Mouse (Mus musculus) intestine, embryonic 16.5 days (tissue): ENCODE results near the gene Galntl5. TPM values are rescaled to one million over a fixed set of nuclear protein-coding genes. Genes with fewer than 3 reads are reported as not detected.
"Not testable (repeated sequence)": the region's sequence is repeated elsewhere in the genome, so short reads cannot be mapped to it uniquely, and the experiment has no call there.

Experiments used
- ATAC-seq: fragments of 200-750 bp; cut with Nextera tagmentation; 2 replicates; pipeline ENCODE4 v1.8.0; 2017; ENCODE audit warnings: moderate TSS enrichment, moderate library complexity
- H3K27ac ChIP-seq: fragments of 300-500 bp; sonication (generic); 2 replicates; pipeline ENCODE4 v1.5.1; 2014; ENCODE audit warnings: mild to moderate bottlenecking, low read length
- H3K27me3 ChIP-seq: fragments of 300-500 bp; sonication (generic); replicated peaks from 2 replicates; pipeline ENCODE4 v1.6.1; 2014; ENCODE audit warnings: low read length, control low read depth, mixed read lengths; ENCODE audit not compliant: control insufficient read depth, insufficient read depth
- H3K36me3 ChIP-seq: fragments of 300-500 bp; sonication (generic); 2 replicates; pipeline ENCODE4 v1.6.1; 2014; ENCODE audit warnings: low read length, control low read depth; ENCODE audit not compliant: control insufficient read depth, insufficient read depth
- H3K4me1 ChIP-seq: fragments of 300-500 bp; sonication (generic); 2 replicates; pipeline ENCODE4 v1.6.1; 2014; ENCODE audit warnings: low read length, control low read depth, mixed read lengths; ENCODE audit not compliant: control insufficient read depth, insufficient read depth
- H3K4me2 ChIP-seq: fragments of 300-500 bp; sonication (generic); 2 replicates; pipeline ENCODE4 v1.6.1; 2014; ENCODE audit warnings: low read depth, low read length, control low read depth
- H3K4me3 ChIP-seq: fragments of 300-500 bp; sonication (generic); 2 replicates; pipeline ENCODE4 v1.5.1; 2014; ENCODE audit warnings: mild to moderate bottlenecking, low read length
- H3K9ac ChIP-seq: fragments of 300-500 bp; sonication (generic); 2 replicates; pipeline ENCODE4 v1.6.1; 2014; ENCODE audit warnings: low read depth, low read length
- H3K9me3 ChIP-seq: fragments of 300-500 bp; sonication (generic); 2 replicates; pipeline ENCODE4 v1.6.1; 2016; ENCODE audit warnings: low read length, control low read depth; ENCODE audit not compliant: control insufficient read depth
- WGBS: fragments of 180-500 bp; shearing (Covaris S2); extraction: QIAGEN DNeasy Blood & Tissue Kit; methylation state at CpG from one replicate; pipeline ENCODE4 v1.1.7; 2014; 5-methylcytosine and 5-hydroxymethylcytosine counted together
- polyA plus RNA-seq: library from polyadenylated mRNA; unstranded; fragments of >200 nt; fragmentation: Nextera tagmentation; extraction: Ambion mirVana; gene quantifications from 2 replicates; pipeline ENCODE4 v1.2.1, GENCODE M21; 2015

The Galntl5 gene
- polyA plus RNA-seq, 1 experiment from 2014 or later = not detected

DNA sequence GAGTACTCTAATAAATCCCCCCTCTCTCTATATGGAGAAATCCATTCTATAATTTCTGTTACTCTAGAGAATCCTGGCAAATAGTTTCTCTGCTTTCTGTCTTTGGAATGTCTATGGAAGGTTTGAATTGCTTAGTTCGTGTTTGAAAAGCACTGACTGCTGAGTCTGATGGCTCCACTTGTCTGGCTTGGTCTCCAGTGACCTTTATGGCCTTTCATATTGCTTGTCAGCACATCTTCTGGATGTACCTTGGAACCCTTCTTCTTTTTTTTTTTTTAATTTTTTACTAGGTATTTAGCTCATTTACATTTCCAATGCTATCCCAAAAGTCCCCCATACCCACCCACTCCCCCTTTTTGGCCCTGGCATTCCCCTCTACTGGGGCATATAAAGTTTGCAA, 43.1 kb downstream of the Galntl5 start:
- not testable (repeated sequence) for H3K27me3 ChIP-seq, H3K27ac ChIP-seq, ATAC-seq, H3K4me3 ChIP-seq, H3K9ac ChIP-seq, H3K4me1 ChIP-seq, H3K9me3 ChIP-seq, H3K36me3 ChIP-seq
- WGBS = 85% methylated on average over 1 of the region's 1 CpGs
- peak overlapping the region; percentile 61; the same call in 1 of the 2 replicates for H3K4me2 ChIP-seq

DNA sequence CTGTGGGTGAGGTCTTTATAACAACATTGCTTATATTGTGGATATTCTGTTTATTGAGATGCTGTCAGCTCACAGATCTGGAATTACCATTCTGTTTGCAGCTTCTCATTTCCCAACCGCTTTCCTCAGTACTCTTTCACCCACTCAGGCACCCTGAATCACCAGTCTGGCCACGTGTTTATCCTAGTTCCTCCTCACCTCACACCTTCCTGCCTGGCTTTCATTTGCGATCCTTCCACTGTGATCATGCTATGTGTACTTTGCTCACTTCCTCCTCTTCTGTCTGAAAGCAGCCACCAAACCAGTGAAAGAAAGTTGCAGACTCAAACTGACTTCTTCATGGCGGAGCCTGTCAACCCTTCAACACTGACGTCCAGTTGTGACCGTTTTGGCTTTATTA, 61.8 kb downstream of the Galntl5 start:
- no peak overlapping the region for H3K27ac ChIP-seq
- peak; percentile 60; the same call in 1 of the 2 replicates for ATAC-seq
- no peaks in the 10 kb centered on the region for H3K9me3 ChIP-seq
- H3K4me3 ChIP-seq = no peak overlapping the region
- no peak overlapping the region for H3K9ac ChIP-seq
- H3K4me1 ChIP-seq = no peaks in the 10 kb centered on the region
- H3K36me3 ChIP-seq = no peaks in the 10 kb centered on the region
- WGBS = 83% methylated on average over 6 of the region's 6 CpGs
- H3K27me3 ChIP-seq = no peaks in the 10 kb centered on the region
- H3K4me2 ChIP-seq = no peak overlapping the region

DNA sequence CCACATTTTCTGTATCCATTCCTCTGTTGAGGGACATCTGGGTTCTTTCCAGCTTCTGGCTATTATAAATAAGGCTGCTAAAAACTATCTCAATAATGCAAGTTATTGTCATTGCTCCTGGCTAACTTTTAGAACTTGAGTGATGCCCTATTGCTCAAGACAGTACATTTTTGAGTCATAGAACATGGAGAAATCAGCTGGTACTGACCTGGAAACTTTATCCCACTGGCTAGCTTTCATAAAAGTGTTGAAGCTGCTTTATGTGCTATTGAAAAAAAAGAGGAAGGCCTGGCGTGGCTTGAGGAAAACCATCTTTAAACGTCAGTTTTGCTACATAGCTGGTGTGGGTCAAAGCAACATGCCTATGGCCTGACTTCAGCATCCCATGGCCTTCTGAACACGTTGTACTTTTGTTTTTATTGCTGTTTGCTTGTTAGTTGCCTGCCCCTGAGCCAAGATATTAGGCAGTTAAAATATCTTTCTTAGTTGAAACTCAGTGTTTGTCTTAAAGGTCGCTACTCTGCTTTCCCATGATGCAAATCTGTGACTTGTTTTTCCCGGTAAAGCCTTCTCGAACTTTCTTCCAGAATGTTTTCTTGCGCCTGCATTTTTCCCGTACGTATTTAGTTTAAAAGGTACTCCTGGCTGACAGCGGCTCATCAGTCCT, 64.7 kb downstream of the Galntl5 start:
- no peaks in the 10 kb centered on the region for H3K9me3 ChIP-seq
- H3K4me1 ChIP-seq = no peaks in the 10 kb centered on the region
- H3K4me3 ChIP-seq = no peak overlapping the region
- no peak overlapping the region for H3K4me2 ChIP-seq
- no peaks in the 10 kb centered on the region for H3K27me3 ChIP-seq
- 84% methylated on average over 10 of the region's 10 CpGs for WGBS
- no peaks in the 10 kb centered on the region for H3K36me3 ChIP-seq
- no peak for ATAC-seq
- H3K9ac ChIP-seq = no peak overlapping the region
- no peak overlapping the region for H3K27ac ChIP-seq

DNA sequence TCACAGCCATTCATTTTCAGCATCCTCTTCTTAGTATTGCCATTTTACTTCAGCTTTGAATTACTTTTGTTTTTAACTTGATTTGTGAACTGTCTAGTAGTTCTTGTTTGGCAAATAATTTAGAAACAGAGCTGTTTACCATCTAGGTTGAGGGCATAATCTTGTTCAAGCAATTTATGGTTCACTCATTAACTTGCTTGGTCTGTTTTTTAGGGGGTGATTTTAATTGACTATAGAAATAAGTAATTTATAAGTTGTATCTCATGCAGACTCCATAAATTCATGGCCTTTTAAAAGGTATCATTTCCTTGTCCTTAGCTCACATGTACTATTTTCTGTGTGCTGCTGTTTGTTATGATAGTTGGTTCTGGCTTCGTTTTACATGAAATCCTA, 65.2 kb downstream of the Galntl5 start:
- H3K27ac ChIP-seq = no peak overlapping the region
- WGBS = 86% methylated on average over 1 of the region's 1 CpGs
- no peaks in the 10 kb centered on the region for H3K36me3 ChIP-seq

DNA sequence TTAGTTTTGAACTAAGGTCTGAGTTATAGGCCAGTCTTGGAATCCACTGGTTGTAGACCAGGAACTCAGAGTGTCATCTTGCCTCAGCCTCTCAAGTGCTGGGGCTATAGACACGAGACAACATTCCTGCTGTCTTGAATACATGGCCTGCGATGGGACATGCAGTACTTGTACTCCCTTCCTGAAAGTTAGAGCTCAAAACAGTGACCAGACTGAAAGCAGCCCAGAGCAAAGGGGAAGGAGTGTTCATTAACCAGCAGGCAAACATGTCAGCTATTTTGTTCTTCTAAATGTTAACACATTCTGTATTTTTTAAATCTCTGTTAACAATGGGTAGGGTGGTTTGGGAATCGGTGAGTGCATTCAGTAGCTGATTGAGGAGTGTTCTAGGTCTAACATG, 65.8 kb downstream of the Galntl5 start:
- Histone ChIP-seq H3K27ac (no peak overlapping the region), H3K27me3 (no peaks in the 10 kb centered on the region)
- WGBS = 65% methylated on average over 3 of the region's 3 CpGs

More for the DNA sequence above, 65.2 kb downstream of the Galntl5 start:
- Histone ChIP-seq H3K4me3 (no peak overlapping the region), H3K27me3 (no peaks in the 10 kb centered on the region), H3K9me3 (no peaks in the 10 kb centered on the region), H3K4me1 (no peaks in the 10 kb centered on the region), H3K9ac (no peak overlapping the region), H3K4me2 (no peak overlapping the region)
- ATAC-seq = no peak

DNA sequence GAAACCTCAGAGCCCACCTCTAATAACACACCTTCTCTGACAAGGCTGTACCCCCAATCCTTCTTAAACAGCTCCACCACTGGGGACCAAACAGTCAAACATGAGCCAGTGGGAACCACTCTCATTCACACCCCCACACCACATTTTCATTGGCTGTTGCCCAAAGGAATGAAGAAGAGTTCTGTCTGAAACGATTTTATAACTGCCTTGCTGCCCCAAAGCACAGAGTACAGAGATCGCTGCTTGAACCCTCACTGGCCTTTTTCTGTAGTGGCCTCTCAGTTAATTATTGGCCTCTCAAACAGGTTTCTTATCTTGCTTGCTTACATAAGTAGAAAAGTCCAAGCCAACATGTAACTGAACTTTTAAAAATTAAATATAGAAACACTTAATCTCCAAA, 71.2 kb downstream of the Galntl5 start:
- Histone ChIP-seq H3K36me3 (peaks cover 12% of the 10 kb centered on the region; the same call in 1 of the 2 replicates), H3K4me3 (no peak overlapping the region), H3K27me3 (no peaks in the 10 kb centered on the region), H3K4me1 (0 out of 2 replicates have a peak, but pooled peaks cover 2% of the 10 kb centered on the region), H3K4me2 (no peak overlapping the region), H3K27ac (peak overlapping the region; percentile 94), H3K9ac (no peak overlapping the region), H3K9me3 (no peaks in the 10 kb centered on the region)
- 53% methylated on average over 2 of the region's 2 CpGs for WGBS
- ATAC-seq = peak; percentile 93

More for the DNA sequence above, 65.8 kb downstream of the Galntl5 start:
- Histone ChIP-seq H3K4me3 (no peak overlapping the region), H3K9ac (no peak overlapping the region), H3K4me1 (no peaks in the 10 kb centered on the region), H3K9me3 (no peaks in the 10 kb centered on the region), H3K36me3 (0 out of 2 replicates have a peak, but pooled peaks cover 2% of the 10 kb centered on the region), H3K4me2 (no peak overlapping the region)
- no peak for ATAC-seq

DNA sequence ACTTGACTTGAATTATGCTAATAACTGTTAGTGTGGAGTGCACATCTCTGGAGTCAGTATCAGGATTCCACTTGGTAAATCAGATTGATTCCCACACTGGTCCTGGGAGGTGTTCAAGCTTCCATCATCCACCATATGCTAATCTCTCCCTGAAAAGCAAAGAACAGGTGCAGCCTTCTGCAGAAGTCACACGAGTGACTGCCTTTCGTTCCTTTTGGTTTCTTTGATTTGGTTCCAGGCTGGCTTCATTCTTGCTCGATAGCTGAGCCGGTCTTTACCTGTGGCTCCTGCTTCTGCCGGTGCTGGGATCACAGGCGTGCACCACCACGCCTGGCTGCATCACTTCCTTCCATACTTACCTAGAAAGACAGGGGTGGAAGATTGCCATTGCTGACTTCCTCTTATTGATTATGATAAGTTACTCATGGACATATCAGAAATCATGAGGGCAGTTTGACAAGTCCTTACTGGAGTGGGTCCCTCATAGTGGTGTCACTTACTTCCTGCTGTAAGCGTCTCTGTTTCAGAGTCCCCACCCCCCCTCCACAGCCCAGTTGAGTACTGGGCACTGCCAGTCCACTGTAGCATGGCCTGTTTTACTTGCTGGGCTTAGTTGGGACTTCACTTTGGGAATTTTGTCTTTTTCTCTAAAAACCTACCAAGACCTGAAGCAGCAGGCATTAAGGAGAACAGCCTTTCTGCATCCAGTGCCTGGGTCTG, 71.7 kb downstream of the Galntl5 start:
- 0 out of 2 replicates have a peak overlapping the region, but pooled peaks have one; percentile 17 for H3K9ac ChIP-seq
- peaks cover 12% of the 10 kb centered on the region; the same call in 1 of the 2 replicates for H3K36me3 ChIP-seq
- 74% methylated on average over 8 of the region's 8 CpGs for WGBS
- H3K27ac ChIP-seq = peak overlapping the region; percentile 94
- H3K27me3 ChIP-seq = no peaks in the 10 kb centered on the region
- H3K4me1 ChIP-seq = 0 out of 2 replicates have a peak, but pooled peaks cover 2% of the 10 kb centered on the region
- H3K9me3 ChIP-seq = no peaks in the 10 kb centered on the region
- H3K4me3 ChIP-seq = no peak overlapping the region
- no peak overlapping the region for H3K4me2 ChIP-seq
- ATAC-seq = peak; percentile 82

DNA sequence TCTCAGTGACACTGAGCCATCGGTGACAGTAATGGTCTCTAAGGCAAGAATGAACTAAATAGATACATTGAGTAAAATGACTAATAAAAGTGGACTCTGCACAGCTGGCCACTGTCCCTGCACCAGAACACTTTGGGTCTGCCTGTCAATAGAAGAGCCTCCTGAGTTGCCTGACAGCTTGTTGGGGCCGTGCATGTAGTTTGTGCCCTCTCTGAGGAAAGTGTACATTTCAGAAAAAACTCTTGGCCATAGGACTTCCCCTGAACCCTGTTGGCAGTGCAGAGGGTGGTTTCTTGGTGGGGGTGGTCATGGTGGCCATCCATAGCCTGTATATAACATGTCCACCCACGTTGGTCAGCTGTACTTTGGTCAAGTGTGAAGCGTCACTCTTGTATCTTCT, 73.2 kb downstream of the Galntl5 start:
- Histone ChIP-seq H3K27me3 (no peaks in the 10 kb centered on the region), H3K4me1 (0 out of 2 replicates have a peak, but pooled peaks cover 2% of the 10 kb centered on the region), H3K4me2 (no peak overlapping the region), H3K36me3 (peaks cover 12% of the 10 kb centered on the region), H3K4me3 (no peak overlapping the region), H3K27ac (no peak overlapping the region), H3K9ac (no peak overlapping the region), H3K9me3 (no peaks in the 10 kb centered on the region)
- ATAC-seq = no peak
- WGBS = 94% methylated on average over 4 of the region's 4 CpGs

DNA sequence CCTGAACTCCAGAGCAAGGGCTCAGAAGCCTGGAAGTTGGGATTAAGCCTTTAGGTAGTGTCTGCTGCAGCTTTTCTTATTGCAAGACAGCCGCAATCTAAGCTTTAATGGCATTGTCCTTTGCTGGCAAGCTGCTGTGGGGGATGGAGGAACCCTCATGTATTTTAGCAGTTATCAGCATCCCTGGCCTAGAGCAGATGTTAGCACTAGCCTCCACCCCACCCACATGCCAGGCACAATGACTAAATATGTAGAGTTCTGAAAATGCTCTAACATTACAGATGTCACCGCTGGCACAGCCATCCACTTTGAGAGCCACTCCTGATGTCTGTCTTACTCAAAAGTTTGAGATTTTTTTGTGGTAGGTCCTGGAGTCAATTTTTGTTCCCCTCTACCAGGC, 75.4 kb downstream of the Galntl5 start:
- WGBS = 93% methylated on average over 2 of the region's 2 CpGs
- no peak for ATAC-seq
- Histone ChIP-seq H3K9ac (no peak overlapping the region), H3K9me3 (no peaks in the 10 kb centered on the region), H3K27me3 (no peaks in the 10 kb centered on the region), H3K4me2 (no peak overlapping the region), H3K4me1 (0 out of 2 replicates have a peak, but pooled peaks cover 2% of the 10 kb centered on the region), H3K27ac (no peak overlapping the region), H3K36me3 (peaks cover 12% of the 10 kb centered on the region), H3K4me3 (no peak overlapping the region)
